Mouse (Mus musculus) E14TG2a.4 (cell line): ENCODE data around the gene Got1.

Experiments used
- H3K27me3 ChIP-seq: 2 replicates; pipeline ENCODE4 v1.6.1; 2014; ENCODE audit warnings: low read length, control low read depth; ENCODE audit not compliant: insufficient read depth
- H3K36me3 ChIP-seq: 2 replicates; pipeline ENCODE4 v1.6.1; 2014; ENCODE audit warnings: low read length, control low read depth; ENCODE audit not compliant: insufficient read depth
- H3K4me1 ChIP-seq: replicated peaks from 2 replicates; pipeline ENCODE4 v1.6.1; 2014; ENCODE audit warnings: low read depth, low read length, control low read depth
- H3K4me3 ChIP-seq: replicated peaks from 2 replicates; pipeline ENCODE4 v1.5.1; 2014; ENCODE audit warnings: mild to moderate bottlenecking, low read length
- H3K9me3 ChIP-seq: 2 replicates; pipeline ENCODE4 v1.6.1; 2014; ENCODE audit warnings: low read length, control low read depth
- CTCF ChIP-seq: conservative IDR thresholded peaks from 2 replicates; pipeline ENCODE4 v1.5.1; 2014; ENCODE audit warnings: low read length
- NANOG ChIP-seq: IDR thresholded peaks from 2 replicates; pipeline ENCODE4 v1.6.1; 2014; ENCODE audit warnings: borderline replicate concordance, low read length, mixed read lengths
- POU5F1 ChIP-seq: IDR thresholded peaks from 2 replicates; pipeline ENCODE4 v1.6.1; 2014; ENCODE audit warnings: low read length, borderline replicate concordance

Gene Got1

DNA sequence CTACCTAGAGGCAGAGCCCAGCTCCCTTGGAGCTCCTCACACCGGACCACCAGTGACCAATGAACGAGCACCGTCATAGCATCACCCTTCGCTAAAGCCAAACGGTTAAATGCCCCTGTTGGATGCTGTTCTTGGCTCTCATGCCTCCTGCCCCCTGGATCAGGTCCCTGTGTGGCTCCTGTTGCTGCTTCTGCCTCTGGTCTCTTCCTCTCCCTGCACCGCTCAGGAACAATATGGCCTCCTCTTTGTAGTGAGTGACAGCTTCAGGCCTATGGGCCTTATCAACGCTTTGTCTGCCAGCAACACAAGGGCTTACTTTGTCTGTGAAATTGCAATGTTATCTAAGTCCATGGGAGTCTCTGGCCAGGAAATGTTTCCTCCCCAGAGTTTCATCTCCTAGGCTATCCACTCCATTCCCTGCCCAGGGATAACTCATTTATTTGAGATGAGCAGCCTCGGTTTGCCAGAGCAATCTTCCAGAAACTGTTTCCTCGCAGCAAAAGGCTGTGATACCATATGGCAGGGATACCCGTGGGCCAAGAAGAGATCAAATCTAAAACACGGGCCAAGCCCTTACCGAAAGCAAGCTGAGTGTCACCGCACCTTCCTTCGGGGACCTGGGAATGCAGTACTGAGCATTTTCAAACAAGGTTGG is 58.7 kb downstream of the Got1 start:
- no peaks in the 10 kb centered on the region for H3K9me3 ChIP-seq
- peaks cover 9% of the 10 kb centered on the region; the same call in 1 of the 2 replicates for H3K27me3 ChIP-seq
- no peak overlapping the region for H3K4me3 ChIP-seq
- H3K4me1 ChIP-seq, result peaks cover 43% of the 10 kb centered on the region
- no peaks in the 10 kb centered on the region for H3K36me3 ChIP-seq
- TF ChIP-seq NANOG, result no peak
- no peak for TF ChIP-seq CTCF
- TF ChIP-seq POU5F1, result no peak

DNA sequence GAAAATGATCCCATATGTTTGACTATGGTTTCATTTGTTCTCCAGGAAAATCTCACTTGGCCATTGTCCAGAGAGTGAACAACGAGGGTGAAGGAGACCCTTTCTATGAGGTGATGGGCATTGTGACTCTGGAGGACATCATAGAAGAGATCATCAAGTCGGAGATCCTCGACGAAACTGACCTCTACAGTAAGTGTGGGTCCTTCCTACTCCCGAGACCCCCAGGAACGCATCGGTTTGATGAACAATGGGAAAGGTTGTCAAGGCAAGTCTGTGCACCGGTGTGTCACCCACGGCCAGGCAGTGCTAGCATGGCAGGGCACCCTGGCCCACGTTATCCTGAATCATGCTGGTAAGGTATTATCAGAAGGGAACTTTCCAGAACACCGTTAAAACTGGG is 59.3 kb downstream of the Got1 start:
- no peak for TF ChIP-seq NANOG
- no peak for TF ChIP-seq CTCF
- TF ChIP-seq POU5F1, result no peak
- no peak overlapping the region for H3K4me3 ChIP-seq
- peaks cover 9% of the 10 kb centered on the region; the same call in 1 of the 2 replicates for H3K27me3 ChIP-seq
- no peaks in the 10 kb centered on the region for H3K36me3 ChIP-seq
- peaks cover 40% of the 10 kb centered on the region for H3K4me1 ChIP-seq
- no peaks in the 10 kb centered on the region for H3K9me3 ChIP-seq

DNA sequence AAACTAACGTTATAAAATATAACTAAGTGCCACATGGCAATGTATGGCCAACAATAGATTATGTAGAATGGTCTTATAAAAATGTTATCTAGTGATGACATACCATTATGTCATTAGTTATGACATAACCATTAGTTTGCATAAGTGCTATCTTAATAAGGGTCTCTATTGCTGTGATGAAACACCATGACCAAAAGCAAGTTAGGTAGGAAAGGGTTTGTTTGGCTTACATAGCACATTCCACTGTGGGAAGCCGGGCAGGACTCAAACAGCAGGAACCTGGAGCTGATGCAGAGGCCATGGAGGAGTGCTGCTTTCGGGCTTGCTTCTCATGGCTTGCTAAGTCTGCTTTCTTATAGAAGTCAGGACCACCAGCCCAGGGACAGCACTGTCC is 60.1 kb downstream of the Got1 start:
- Histone ChIP-seq H3K4me3 (no peak overlapping the region), H3K27me3 (peaks cover 6% of the 10 kb centered on the region; the same call in 1 of the 2 replicates), H3K4me1 (peaks cover 32% of the 10 kb centered on the region), H3K36me3 (no peaks in the 10 kb centered on the region), H3K9me3 (no peaks in the 10 kb centered on the region)
- TF ChIP-seq NANOG, result no peak
- TF ChIP-seq CTCF, result no peak
- no peak for TF ChIP-seq POU5F1

DNA sequence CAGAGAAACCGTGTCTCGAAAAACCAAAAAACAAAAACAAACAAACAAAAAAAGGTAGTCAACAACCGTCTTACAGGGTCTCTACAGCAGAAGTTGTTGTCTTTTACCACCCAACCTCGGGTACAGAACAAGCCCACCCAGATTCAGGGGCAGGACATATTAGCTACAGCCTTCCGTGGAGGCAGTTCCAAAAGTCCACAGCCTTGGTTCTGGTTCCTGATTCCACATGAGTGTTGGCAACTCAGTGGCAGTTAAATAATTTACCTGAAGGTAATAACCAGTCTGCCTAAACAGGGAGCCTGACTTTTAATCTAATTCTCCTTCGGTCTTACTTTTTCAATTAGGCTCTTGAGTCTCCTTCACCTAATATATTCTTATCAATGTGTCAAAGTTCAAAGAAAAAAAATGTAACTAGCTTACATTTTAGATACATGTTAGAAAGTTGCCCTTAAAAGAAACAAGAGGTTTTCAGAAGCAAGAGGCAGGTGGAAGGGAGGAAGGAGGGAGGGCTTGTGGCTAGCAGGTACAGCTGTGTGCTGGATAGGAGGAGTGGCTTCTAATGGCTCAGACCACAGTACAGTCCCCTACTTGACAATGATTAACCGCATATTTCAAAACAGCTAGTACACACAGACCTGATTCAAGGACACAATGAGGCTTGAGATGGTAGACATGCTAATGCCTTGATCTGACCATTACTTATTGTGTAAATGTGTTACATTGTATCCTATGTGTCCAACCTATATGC is 60.7 kb downstream of the Got1 start:
- peaks cover 6% of the 10 kb centered on the region; the same call in 1 of the 2 replicates for H3K27me3 ChIP-seq
- H3K4me3 ChIP-seq, result no peak overlapping the region
- no peaks in the 10 kb centered on the region for H3K36me3 ChIP-seq
- no peaks in the 10 kb centered on the region for H3K9me3 ChIP-seq
- H3K4me1 ChIP-seq, result peaks cover 27% of the 10 kb centered on the region
- TF ChIP-seq NANOG, result no peak
- no peak for TF ChIP-seq POU5F1
- TF ChIP-seq CTCF, result no peak

DNA sequence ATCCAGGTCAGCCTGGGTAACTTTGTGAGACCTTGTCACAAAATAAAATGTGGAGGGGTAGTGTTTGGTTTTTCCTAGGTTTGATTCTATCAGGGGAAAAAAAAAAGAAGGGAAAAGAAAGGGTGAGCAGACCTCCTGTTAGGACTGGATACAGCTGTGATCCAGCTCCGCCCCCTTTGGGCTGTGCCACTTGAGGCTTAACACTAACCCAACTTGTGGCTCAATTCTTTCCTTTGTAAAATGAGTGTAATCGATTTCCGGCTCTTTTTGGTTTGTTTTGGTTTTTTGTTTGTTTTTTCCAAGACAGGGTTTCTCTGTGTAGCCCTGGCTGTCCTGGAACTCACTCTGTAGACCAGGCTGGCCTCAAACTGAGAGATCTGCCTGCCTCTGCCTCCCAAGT is 62.3 kb downstream of the Got1 start:
- H3K9me3 ChIP-seq, result no peaks in the 10 kb centered on the region
- H3K4me1 ChIP-seq, result peaks cover 13% of the 10 kb centered on the region
- no peak overlapping the region for H3K4me3 ChIP-seq
- H3K27me3 ChIP-seq, result peaks cover 10% of the 10 kb centered on the region
- H3K36me3 ChIP-seq, result no peaks in the 10 kb centered on the region
- TF ChIP-seq POU5F1, result no peak
- TF ChIP-seq NANOG, result no peak
- TF ChIP-seq CTCF, result no peak

DNA sequence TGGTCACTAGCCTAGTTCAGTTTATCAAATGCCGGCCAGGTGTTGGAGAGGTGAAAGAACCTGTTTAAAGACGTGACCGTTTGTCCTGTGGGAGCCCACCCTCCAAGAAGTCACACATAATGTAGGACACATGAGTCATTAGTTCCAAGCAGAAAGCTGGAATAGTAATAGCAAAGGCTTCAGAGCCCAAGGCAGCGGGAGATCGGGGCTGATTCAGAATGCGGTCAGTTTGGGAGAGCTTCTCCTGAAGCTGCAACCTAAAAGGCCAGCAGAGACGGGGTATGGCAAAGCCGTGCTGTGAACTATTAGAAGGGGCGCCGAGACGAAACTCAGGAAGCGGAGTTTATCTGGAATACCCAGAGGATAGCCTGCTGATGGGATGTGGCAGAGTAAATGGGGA is 63.9 kb downstream of the Got1 start:
- Histone ChIP-seq H3K36me3 (no peaks in the 10 kb centered on the region), H3K4me3 (no peak overlapping the region), H3K9me3 (no peaks in the 10 kb centered on the region), H3K4me1 (no peaks in the 10 kb centered on the region), H3K27me3 (peaks cover 5% of the 10 kb centered on the region)
- TF ChIP-seq NANOG, result no peak
- no peak for TF ChIP-seq POU5F1
- TF ChIP-seq CTCF, result no peak

DNA sequence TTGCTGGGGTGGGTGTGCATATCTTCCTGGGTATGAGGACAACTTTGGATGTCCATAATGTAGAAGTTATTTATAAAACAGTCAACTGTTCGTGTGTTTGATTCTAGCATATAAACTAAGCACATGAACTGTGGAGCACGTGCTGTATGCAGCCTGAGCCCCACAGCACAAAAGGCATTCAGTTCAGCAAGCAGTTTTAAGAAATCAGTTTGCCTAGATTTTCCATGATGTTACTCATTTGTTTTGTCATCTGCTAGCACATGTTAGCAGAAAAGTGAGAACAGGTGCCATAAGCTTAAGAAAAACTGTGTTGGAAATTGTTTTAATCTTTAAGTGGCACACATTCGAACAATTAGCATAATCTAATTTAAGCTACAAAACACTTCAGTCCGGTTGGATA is 64.5 kb downstream of the Got1 start:
- Histone ChIP-seq H3K9me3 (no peaks in the 10 kb centered on the region), H3K27me3 (peaks cover 5% of the 10 kb centered on the region), H3K4me3 (no peak overlapping the region), H3K36me3 (no peaks in the 10 kb centered on the region), H3K4me1 (no peaks in the 10 kb centered on the region)
- TF ChIP-seq CTCF (no peak), NANOG (no peak), POU5F1 (no peak)

DNA sequence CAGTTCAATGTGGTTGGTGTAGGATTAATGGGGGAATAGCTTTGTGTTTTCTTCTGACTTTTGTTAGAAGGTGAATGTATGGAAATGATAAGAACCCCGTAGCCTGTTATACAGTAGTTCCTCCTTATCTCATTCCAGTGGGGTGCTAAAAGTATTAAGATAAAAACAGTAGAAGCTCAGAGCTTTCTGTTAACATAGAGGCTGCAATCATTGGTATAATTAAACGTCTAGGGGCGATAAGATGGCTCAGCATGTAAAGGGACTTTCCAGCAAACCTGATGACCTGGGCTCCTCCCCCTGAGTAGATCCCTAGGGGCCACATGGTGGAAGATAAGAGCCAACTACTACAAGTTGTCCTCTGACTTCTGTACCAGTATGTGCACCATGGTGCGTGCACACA is 71.4 kb downstream of the Got1 start:
- H3K27me3 ChIP-seq, result peaks cover 5% of the 10 kb centered on the region
- no peaks in the 10 kb centered on the region for H3K36me3 ChIP-seq
- H3K4me1 ChIP-seq, result 0 out of 2 replicates have a peak, but pooled peaks cover 2% of the 10 kb centered on the region
- no peak for TF ChIP-seq NANOG
- TF ChIP-seq POU5F1, result no peak
- no peak for TF ChIP-seq CTCF
- H3K9me3 ChIP-seq, result no peaks in the 10 kb centered on the region
- no peak overlapping the region for H3K4me3 ChIP-seq

DNA sequence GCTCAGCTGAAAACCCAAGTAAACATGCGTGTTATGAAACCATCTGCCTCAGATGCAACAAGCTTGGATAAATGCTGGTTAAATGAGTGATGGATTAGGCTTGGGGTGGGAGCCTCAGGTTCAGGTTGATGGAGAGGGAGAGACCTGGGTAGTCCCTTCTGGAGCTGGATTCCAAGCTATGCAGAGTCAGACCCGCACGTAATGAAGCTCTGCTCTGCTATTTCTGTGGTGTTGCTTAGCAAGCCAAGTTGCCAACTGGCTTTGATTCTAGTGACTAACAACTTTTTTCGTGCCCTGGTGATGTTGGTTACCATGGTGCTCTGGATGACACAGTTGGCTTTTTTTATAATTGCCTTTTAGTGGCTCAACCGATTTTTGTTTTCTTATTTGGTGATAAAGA is 72.2 kb downstream of the Got1 start:
- TF ChIP-seq CTCF, result no peak
- TF ChIP-seq NANOG, result no peak
- no peak for TF ChIP-seq POU5F1
- Histone ChIP-seq H3K4me3 (no peak overlapping the region), H3K36me3 (no peaks in the 10 kb centered on the region), H3K4me1 (peaks cover 7% of the 10 kb centered on the region; the same call in 1 of the 2 replicates), H3K27me3 (no peaks in the 10 kb centered on the region), H3K9me3 (no peaks in the 10 kb centered on the region)
